Mouse (Mus musculus) megakaryocyte progenitor cell, adult 5-6 weeks (primary cell): ENCODE data around the gene Gtf2a2. TPM values are rescaled to one million over a fixed set of nuclear protein-coding genes. Genes with fewer than 3 reads are reported as not detected.

Source experiments
- ATAC-seq: replicated peaks from 2 replicates; pipeline ENCODE4 v1.8.0; 2016; ENCODE audit warnings: mild to moderate bottlenecking, moderate TSS enrichment, inconsistent platforms; ENCODE audit not compliant: poor library complexity
- total RNA-seq, 2 experiments: library from RNA; stranded (forward) in 1 of 2; stranded (reverse) in 1 of 2; fragments of 157-497, 149-512 nt in 1 of 2; fragments of 200-1000 nt in 1 of 2; gene quantifications; 2 replicates each; pipeline versions ENCODE4 v1.2.3 to v1.2.4; 2015 to 2017

Gene Gtf2a2
- 124 and 134 TPM in 2 replicates for total RNA-seq (2015)
- 114 and 115 TPM in 2 replicates for total RNA-seq (2017)

GRCm38 (mm10) chr9:70012408-70012901, at the start of gene Gtf2a2:
Gtf2a2 (plus strand) TSS chr9:70012550.
- peak; percentile 92 for ATAC-seq

- no peak for ATAC-seq
These were observed 48.0 kb upstream of the Gtf2a2 start for GRCm38 (mm10) chr9:69964370-69964769.

- ATAC-seq = no peak
These were observed 26.8 kb upstream of the Gtf2a2 start for GRCm38 (mm10) chr9:69985526-69985925.

GRCm38 (mm10) chr9:69986063-69986462, 26.3 kb upstream of the Gtf2a2 start:
- ATAC-seq = no peak

- no peak for ATAC-seq
These were observed 25.8 kb upstream of the Gtf2a2 start for GRCm38 (mm10) chr9:69986571-69986970.

GRCm38 (mm10) chr9:69987579-69987978, 24.8 kb upstream of the Gtf2a2 start:
- ATAC-seq = peak; percentile 61

GRCm38 (mm10) chr9:69988706-69989302, 23.5 kb upstream of the Gtf2a2 start:
- ATAC-seq = no peak

- peak; percentile 60 for ATAC-seq
These were observed 22.8 kb upstream of the Gtf2a2 start, which contains the start of gene Bnip2 for GRCm38 (mm10) chr9:69989303-69990121. Bnip2 (plus strand) TSS chr9:69989466.

- 0 out of 2 replicates have a peak, but pooled peaks have one; percentile 32 for ATAC-seq
These were observed 22.0 kb upstream of the Gtf2a2 start for GRCm38 (mm10) chr9:69990346-69990745.

GRCm38 (mm10) chr9:69992841-69993277, 19.5 kb upstream of the Gtf2a2 start:
- peak; percentile 51 for ATAC-seq

GRCm38 (mm10) chr9:69993479-69993878, 18.9 kb upstream of the Gtf2a2 start:
- ATAC-seq = no peak

GRCm38 (mm10) chr9:69994547-69994946, 17.8 kb upstream of the Gtf2a2 start:
- no peak for ATAC-seq

- no peak for ATAC-seq
These were observed 13.0 kb upstream of the Gtf2a2 start for GRCm38 (mm10) chr9:69999318-69999717.

- ATAC-seq = no peak
These were observed 8.8 kb upstream of the Gtf2a2 start for GRCm38 (mm10) chr9:70003516-70003915.

GRCm38 (mm10) chr9:70006984-70007383, 5.4 kb upstream of the Gtf2a2 start:
- no peak for ATAC-seq

GRCm38 (mm10) chr9:70007506-70008248, 4.7 kb upstream of the Gtf2a2 start:
- no peak for ATAC-seq

- peak; percentile 29 for ATAC-seq
These were observed 2.5 kb upstream of the Gtf2a2 start for GRCm38 (mm10) chr9:70009754-70010304.

- no peak for ATAC-seq
These were observed 1.4 kb upstream of the Gtf2a2 start for GRCm38 (mm10) chr9:70010781-70011473.

GRCm38 (mm10) chr9:70011537-70012407, 578 bp upstream of the Gtf2a2 start:
- no peak for ATAC-seq
